Mouse (Mus musculus) cerebellum, adult 2 months (tissue): ENCODE measurements around the gene Nmrk2. TPM values are rescaled to one million over a fixed set of nuclear protein-coding genes. Genes with fewer than 3 reads are reported as not detected.
"Not testable (repeated sequence)": the region's sequence is repeated elsewhere in the genome, so short reads cannot be mapped to it uniquely, and the experiment has no call there.

Experiments used
- DNase-seq, 2 experiments: peaks; one replicate each; pipeline ENCODE4 v3.0.0; 2021
- H3K27ac ChIP-seq: fragments of 200-500 bp; 2 replicates; pipeline ENCODE4 v1.5.1; 2012; ENCODE audit warnings: low read length, control low read depth, inconsistent platforms; ENCODE audit not compliant: insufficient read depth
- H3K27me3 ChIP-seq: fragments of 200-500 bp; 2 replicates; pipeline ENCODE4 v1.6.1; 2012; ENCODE audit warnings: inconsistent platforms, mild to moderate bottlenecking, low read length, moderate library complexity; ENCODE audit not compliant: control insufficient read depth, insufficient read depth
- H3K4me1 ChIP-seq: fragments of 200-500 bp; 2 replicates; pipeline ENCODE4 v1.6.1; 2011; ENCODE audit warnings: low read length; ENCODE audit not compliant: control insufficient read depth, insufficient read depth
- H3K4me3 ChIP-seq: fragments of 200-500 bp; replicated peaks from 2 replicates; pipeline ENCODE3; 2011; ENCODE audit warnings: mild to moderate bottlenecking, low read depth, low read length, control low read depth; ENCODE audit not compliant: insufficient read depth
- CTCF ChIP-seq: fragments of 200-500 bp; IDR thresholded peaks from 2 replicates; pipeline ENCODE4 v1.5.1; 2011; ENCODE audit warnings: low read depth, mild to moderate bottlenecking, control low read depth, low read length, moderate library complexity, borderline replicate concordance; ENCODE audit not compliant: insufficient read depth
- POLR2A ChIP-seq: fragments of 200-500 bp; IDR thresholded peaks from 2 replicates; pipeline ENCODE4 v1.6.1; 2011; ENCODE audit warnings: low read length, control low read depth, borderline replicate concordance; ENCODE audit not compliant: insufficient read depth
- WGBS: fragments of 180-500 bp; shearing (Covaris S2); methylation state at CpG from one replicate; pipeline ENCODE4 v1.1.7; 2018; 5-methylcytosine and 5-hydroxymethylcytosine counted together
- polyA plus RNA-seq: library from polyadenylated mRNA; depleted of rRNA; stranded (reverse); fragments of >200 nt; gene quantifications from 2 replicates; pipeline ENCODE4 v1.2.3, GENCODE M21; 2012

Gene Nmrk2
- polyA plus RNA-seq, 1 experiment: 0.16 TPM

GRCm38 (mm10) chr10:81174617-81175344 is 27.1 kb downstream of the Nmrk2 start:
- under 1% methylated on average over 29 of the region's 29 CpGs for WGBS
- peak overlapping the region; percentile 65 for H3K4me3 ChIP-seq
- DNase-seq: peak; percentile 91 to 95
- TF ChIP-seq CTCF: peak; percentile 99
- 0 out of 2 replicates have a peak, but pooled peaks have one; percentile 15 for TF ChIP-seq POLR2A
- H3K27me3 ChIP-seq: no peaks in the 10 kb centered on the region
- H3K4me1 ChIP-seq: peaks cover 21% of the 10 kb centered on the region
- H3K27ac ChIP-seq: peak overlapping the region; percentile 88

DNA sequence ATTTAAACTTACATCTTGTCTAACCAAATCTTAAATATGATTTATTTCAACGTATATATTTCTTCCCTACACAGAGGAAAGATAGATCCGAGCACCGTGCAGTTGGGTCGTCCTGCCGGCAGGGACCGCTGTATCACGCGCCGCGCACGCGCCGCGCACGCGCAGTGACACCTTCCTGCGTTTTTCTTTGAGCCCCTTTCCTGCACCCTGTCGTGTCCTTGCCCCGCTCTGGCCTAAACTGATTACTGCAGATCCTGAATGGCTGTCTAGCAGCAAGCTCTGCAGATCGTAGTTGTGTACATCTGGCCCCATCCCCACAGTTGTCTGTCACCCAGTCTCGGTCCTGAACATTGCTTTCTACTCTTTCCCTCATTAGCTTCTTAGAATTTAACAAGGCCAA is 28.7 kb downstream of the Nmrk2 start:
- 2% methylated on average over 21 of the region's 21 CpGs for WGBS
- peak; percentile 83 to 87 for DNase-seq
- Histone ChIP-seq H3K4me3 (peak overlapping the region; percentile 55), H3K4me1 (peaks cover 14% of the 10 kb centered on the region), H3K27ac (peak overlapping the region; percentile 88), H3K27me3 (no peaks in the 10 kb centered on the region)
- TF ChIP-seq CTCF (peak; percentile 87), POLR2A (peak; percentile 83; the same call in 1 of the 2 replicates)

- H3K27ac ChIP-seq, DNase-seq, H3K27me3 ChIP-seq, H3K4me3 ChIP-seq: not testable (repeated sequence)
- WGBS: 23% methylated on average over 6 of the region's 14 CpGs
- peaks cover 20% of the 10 kb centered on the region; the same call in 1 of the 2 replicates for H3K4me1 ChIP-seq
Observed at GRCm38 (mm10) chr10:81169411-81169900, 32.4 kb downstream of the Nmrk2 start.

DNA sequence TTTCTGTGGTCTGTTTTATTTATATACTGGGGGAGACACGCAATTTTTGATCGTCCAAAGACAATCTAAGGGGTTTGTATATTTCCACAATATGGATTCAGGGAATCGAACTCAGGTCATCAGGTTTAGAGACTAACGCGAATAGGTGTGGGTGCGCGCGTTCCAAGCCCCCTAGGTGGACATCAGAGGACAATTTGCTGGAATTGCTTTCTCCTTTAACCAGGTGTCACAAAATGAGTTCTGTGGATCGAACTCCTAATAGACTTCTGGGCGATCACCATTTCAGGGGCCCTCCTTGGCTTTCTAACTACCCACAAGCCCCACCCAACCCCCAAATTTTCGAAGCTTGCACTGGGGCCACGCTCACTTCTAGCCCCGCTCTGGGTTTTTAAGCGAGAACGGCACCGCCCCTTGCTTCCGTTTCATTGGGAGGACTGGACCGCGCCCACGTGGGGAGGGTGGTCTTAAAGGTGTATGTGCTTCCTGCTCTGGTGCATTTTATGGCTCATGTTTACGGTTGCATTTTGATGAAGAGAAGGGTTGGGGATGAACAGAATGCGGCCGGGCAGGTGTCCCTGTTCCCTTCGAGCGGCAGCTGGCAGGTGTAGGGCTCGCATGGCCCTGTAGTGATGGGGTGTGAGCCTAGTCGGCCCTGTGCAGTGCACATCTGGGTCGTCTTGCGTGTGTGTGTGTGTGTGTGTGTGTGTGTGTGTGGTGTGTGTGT is 33.2 kb downstream of the Nmrk2 start:
- TF ChIP-seq CTCF: no peak
- TF ChIP-seq POLR2A: no peak; the same call in 1 of the 2 replicates
- 1% methylated on average over 29 of the region's 29 CpGs for WGBS
- peak; percentile 80 to 82 for DNase-seq
- Histone ChIP-seq H3K4me3 (peak overlapping the region; percentile 99), H3K27ac (peak overlapping the region; percentile 75), H3K27me3 (no peaks in the 10 kb centered on the region), H3K4me1 (peaks cover 25% of the 10 kb centered on the region)

GRCm38 (mm10) chr10:81168087-81168431 is 33.8 kb downstream of the Nmrk2 start:
- no peak for DNase-seq
- peak overlapping the region; percentile 99 for H3K4me3 ChIP-seq

DNA sequence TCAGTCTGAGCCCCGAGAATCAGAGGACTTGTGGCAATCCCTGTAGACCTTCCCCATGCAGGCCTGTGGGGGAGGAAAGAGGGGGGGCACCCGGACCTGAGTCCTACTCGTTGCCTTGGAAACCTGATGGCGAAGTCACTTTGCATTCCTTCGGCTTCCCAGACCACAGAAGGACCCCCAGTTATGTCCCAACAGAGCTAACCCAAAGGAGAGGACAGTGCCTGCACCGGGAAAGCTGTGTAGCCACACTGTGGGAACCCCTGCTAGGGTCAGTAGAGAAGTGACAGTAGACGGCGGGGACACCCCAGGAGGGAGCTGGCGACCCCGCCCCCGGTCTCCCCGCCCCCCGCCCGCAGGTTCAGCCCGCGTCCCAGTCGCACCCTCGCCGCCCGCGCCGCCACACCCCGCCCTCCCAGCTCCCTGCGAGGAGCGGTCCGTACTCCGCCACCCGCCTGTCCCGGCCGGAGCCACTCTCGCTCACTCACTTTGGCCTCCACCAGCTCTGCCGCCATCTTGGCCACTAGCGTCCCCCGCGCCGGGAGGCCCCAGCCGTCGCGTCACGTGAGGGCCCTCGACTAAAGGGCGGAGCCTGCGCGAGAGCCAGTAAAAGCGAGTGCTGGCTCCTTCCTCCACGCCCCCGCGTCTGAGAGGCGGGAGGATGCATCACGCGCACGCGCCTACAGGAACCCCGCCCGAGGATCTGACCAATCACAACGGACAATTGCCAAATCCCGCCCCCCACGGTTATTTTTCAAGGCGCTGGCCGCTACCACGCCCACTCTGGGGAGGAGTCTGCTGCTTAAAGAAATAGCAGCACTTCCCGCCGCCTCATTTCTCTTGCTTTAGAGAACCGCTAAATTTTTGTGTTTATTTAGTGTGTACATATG is 34.4 kb downstream of the Nmrk2 start, which contains the start of gene Pias4:
Gene Pias4, minus strand, starts transcription at position 724 of the 887 bp plus-strand sequence.
- peak; percentile 88 for TF ChIP-seq POLR2A
- TF ChIP-seq CTCF: no peak
- H3K27me3 ChIP-seq: no peaks in the 10 kb centered on the region
- peaks cover 30% of the 10 kb centered on the region for H3K4me1 ChIP-seq
- DNase-seq: peak; percentile 100
- H3K27ac ChIP-seq: peak within 1 kb of the TSS; percentile 48
- peak within 1 kb of the TSS; percentile 99 for H3K4me3 ChIP-seq
- under 1% methylated on average over 53 of the region's 64 CpGs for WGBS

More at GRCm38 (mm10) chr10:81168087-81168431, 33.8 kb downstream of the Nmrk2 start:
- 5% methylated on average over 5 of the region's 5 CpGs for WGBS
- no peak for TF ChIP-seq POLR2A
- no peak for TF ChIP-seq CTCF
- Histone ChIP-seq H3K27ac (peak overlapping the region; percentile 8; the same call in 1 of the 2 replicates), H3K4me1 (peaks cover 29% of the 10 kb centered on the region), H3K27me3 (no peaks in the 10 kb centered on the region)

- 9% methylated on average over 8 of the region's 8 CpGs for WGBS
- H3K4me3 ChIP-seq: peak overlapping the region; percentile 17
- peak overlapping the region; percentile 85 for H3K27ac ChIP-seq
- peak; percentile 75 to 82 for DNase-seq
- TF ChIP-seq CTCF (no peak), POLR2A (no peak)
- H3K4me1 ChIP-seq: peaks cover 46% of the 10 kb centered on the region
- no peaks in the 10 kb centered on the region for H3K27me3 ChIP-seq
Observed at GRCm38 (mm10) chr10:81165118-81165517, 36.7 kb downstream of the Nmrk2 start.
